Mouse (Mus musculus): Measurements from ENCODE around the gene Cdc25b. TPM values are rescaled to one million over a fixed set of nuclear protein-coding genes. Genes with fewer than 3 reads are reported as not detected.

The Cdc25b gene
- polyA plus RNA-seq, 2 experiments: 52.1 to 76.4 TPM

- no peak for TF ChIP-seq POLR2A (IDR thresholded peaks at IDR 0.05; ENCODE audit: borderline replicate concordance, extremely low read depth, insufficient read depth, insufficient read length)
- Histone ChIP-seq H3K9me3 (ENCODE audit: control insufficient read depth, low read length) (no peaks in the 10 kb centered on the region), H3K27ac (replicated peaks; ENCODE audit: low read depth, low read length) (no peak overlapping the region), H3K36me3 (ENCODE audit: control insufficient read depth, insufficient read depth, low read length) (peaks cover 94% of the 10 kb centered on the region), H3K4me2 (replicated peaks; ENCODE audit: low read depth, low read length, severe bottlenecking) (no peak overlapping the region), H3K4me3 (replicated peaks; ENCODE audit: low read length) (no peak overlapping the region), H3K9ac (ENCODE audit: low read depth, low read length, severe bottlenecking) (no peak overlapping the region), H3K4me1 (ENCODE audit: control insufficient read depth, insufficient read depth, low read length) (no peaks in the 10 kb centered on the region), H3K27me3 (ENCODE audit: control insufficient read depth, insufficient read depth, low read length) (no peaks in the 10 kb centered on the region)
- WGBS: 71% methylated on average over 3 of the region's 5 CpGs
- ATAC-seq (ENCODE audit: low FRiP score, low read depth) (no peak), DNase-seq (ENCODE audit: low spot score) (no peak)
These were observed 46.2 kb upstream of the Cdc25b start for GRCm38 (mm10) chr2:131140533-131140905.

GRCm38 (mm10) chr2:131141336-131141986 is 45.3 kb upstream of the Cdc25b start:
- 96% methylated on average over 8 of the region's 8 CpGs for WGBS
- H3K4me1 ChIP-seq (ENCODE audit: control insufficient read depth, insufficient read depth, low read length): no peaks in the 10 kb centered on the region

GRCm38 (mm10) chr2:131142592-131142991 is 44.2 kb upstream of the Cdc25b start:
- ATAC-seq (ENCODE audit: low FRiP score, low read depth): 0 out of 2 replicates have a peak, but pooled peaks have one; percentile 48
- WGBS: 29% methylated on average over 18 of the region's 18 CpGs
- no peak overlapping the region for H3K27ac ChIP-seq (replicated peaks; ENCODE audit: low read depth, low read length)

More at GRCm38 (mm10) chr2:131141336-131141986, 45.3 kb upstream of the Cdc25b start:
- DNase-seq (ENCODE audit: low spot score): no peak
- Histone ChIP-seq H3K9ac (ENCODE audit: low read depth, low read length, severe bottlenecking) (no peak overlapping the region), H3K36me3 (ENCODE audit: control insufficient read depth, insufficient read depth, low read length) (peaks cover 95% of the 10 kb centered on the region), H3K4me3 (replicated peaks; ENCODE audit: low read length) (no peak overlapping the region), H3K9me3 (ENCODE audit: control insufficient read depth, low read length) (no peaks in the 10 kb centered on the region), H3K27ac (replicated peaks; ENCODE audit: low read depth, low read length) (no peak overlapping the region), H3K27me3 (ENCODE audit: control insufficient read depth, insufficient read depth, low read length) (no peaks in the 10 kb centered on the region), H3K4me2 (replicated peaks; ENCODE audit: low read depth, low read length, severe bottlenecking) (no peak overlapping the region)
- TF ChIP-seq POLR2A (IDR thresholded peaks at IDR 0.05; ENCODE audit: borderline replicate concordance, extremely low read depth, insufficient read depth, insufficient read length): no peak
- no peak for ATAC-seq (ENCODE audit: low FRiP score, low read depth)

GRCm38 (mm10) chr2:131143007-131143780 is 43.6 kb upstream of the Cdc25b start:
- DNase-seq (ENCODE audit: low spot score) (no peak), ATAC-seq (ENCODE audit: low FRiP score, low read depth) (no peak)
- Histone ChIP-seq H3K9ac (ENCODE audit: low read depth, low read length, severe bottlenecking) (no peak overlapping the region), H3K27me3 (ENCODE audit: control insufficient read depth, insufficient read depth, low read length) (no peaks in the 10 kb centered on the region), H3K4me1 (ENCODE audit: control insufficient read depth, insufficient read depth, low read length) (no peaks in the 10 kb centered on the region), H3K27ac (replicated peaks; ENCODE audit: low read depth, low read length) (no peak overlapping the region), H3K9me3 (ENCODE audit: control insufficient read depth, low read length) (no peaks in the 10 kb centered on the region), H3K36me3 (ENCODE audit: control insufficient read depth, insufficient read depth, low read length) (peaks cover 97% of the 10 kb centered on the region), H3K4me2 (replicated peaks; ENCODE audit: low read depth, low read length, severe bottlenecking) (no peak overlapping the region), H3K4me3 (replicated peaks; ENCODE audit: low read length) (no peak overlapping the region)
- WGBS: 70% methylated on average over 22 of the region's 22 CpGs
- TF ChIP-seq POLR2A (IDR thresholded peaks at IDR 0.05; ENCODE audit: borderline replicate concordance, extremely low read depth, insufficient read depth, insufficient read length): no peak

More at GRCm38 (mm10) chr2:131142592-131142991, 44.2 kb upstream of the Cdc25b start:
- H3K9me3 ChIP-seq (ENCODE audit: control insufficient read depth, low read length): no peaks in the 10 kb centered on the region
- peaks cover 95% of the 10 kb centered on the region for H3K36me3 ChIP-seq (ENCODE audit: control insufficient read depth, insufficient read depth, low read length)
- peak; percentile 66 for DNase-seq (ENCODE audit: low spot score)
- no peak overlapping the region for H3K4me3 ChIP-seq (replicated peaks; ENCODE audit: low read length)
- H3K27me3 ChIP-seq (ENCODE audit: control insufficient read depth, insufficient read depth, low read length): no peaks in the 10 kb centered on the region
- TF ChIP-seq POLR2A (IDR thresholded peaks at IDR 0.05; ENCODE audit: borderline replicate concordance, extremely low read depth, insufficient read depth, insufficient read length): no peak
- no peak overlapping the region for H3K4me2 ChIP-seq (replicated peaks; ENCODE audit: low read depth, low read length, severe bottlenecking)
- no peaks in the 10 kb centered on the region for H3K4me1 ChIP-seq (ENCODE audit: control insufficient read depth, insufficient read depth, low read length)
- no peak overlapping the region for H3K9ac ChIP-seq (ENCODE audit: low read depth, low read length, severe bottlenecking)

GRCm38 (mm10) chr2:131145121-131145520 is 41.6 kb upstream of the Cdc25b start:
- no peak overlapping the region for H3K9ac ChIP-seq (ENCODE audit: low read depth, low read length, severe bottlenecking)
- H3K9me3 ChIP-seq (ENCODE audit: control insufficient read depth, low read length): no peaks in the 10 kb centered on the region
- no peak overlapping the region for H3K27ac ChIP-seq (replicated peaks; ENCODE audit: low read depth, low read length)
- H3K27me3 ChIP-seq (ENCODE audit: control insufficient read depth, insufficient read depth, low read length): no peaks in the 10 kb centered on the region
- H3K4me3 ChIP-seq (replicated peaks; ENCODE audit: low read length): no peak overlapping the region
- no peak overlapping the region for H3K4me2 ChIP-seq (replicated peaks; ENCODE audit: low read depth, low read length, severe bottlenecking)
- peaks cover 95% of the 10 kb centered on the region for H3K36me3 ChIP-seq (ENCODE audit: control insufficient read depth, insufficient read depth, low read length)
- DNase-seq (ENCODE audit: low spot score): no peak
- H3K4me1 ChIP-seq (ENCODE audit: control insufficient read depth, insufficient read depth, low read length): no peaks in the 10 kb centered on the region
- WGBS: 63% methylated on average over 13 of the region's 13 CpGs
- TF ChIP-seq POLR2A (IDR thresholded peaks at IDR 0.05; ENCODE audit: borderline replicate concordance, extremely low read depth, insufficient read depth, insufficient read length): no peak
- no peak for ATAC-seq (ENCODE audit: low FRiP score, low read depth)

All from limb, embryonic 14.5 days (tissue).